Mouse (Mus musculus) olfactory bulb, adult 2 months (tissue): ENCODE measurements around the gene Aloxe3.

Experiments
- CTCF ChIP-seq: fragments of 200-500 bp; IDR thresholded peaks from 2 replicates; pipeline ENCODE4 v1.5.1; 2012; ENCODE audit warnings: low read depth, mild to moderate bottlenecking, low read length, moderate library complexity; ENCODE audit not compliant: insufficient read depth
- POLR2A ChIP-seq: fragments of 200-500 bp; IDR thresholded peaks from 2 replicates; pipeline ENCODE4 v1.6.1; 2012; ENCODE audit warnings: mild to moderate bottlenecking, low read depth, low read length, moderate library complexity; ENCODE audit not compliant: insufficient read depth

DNA sequence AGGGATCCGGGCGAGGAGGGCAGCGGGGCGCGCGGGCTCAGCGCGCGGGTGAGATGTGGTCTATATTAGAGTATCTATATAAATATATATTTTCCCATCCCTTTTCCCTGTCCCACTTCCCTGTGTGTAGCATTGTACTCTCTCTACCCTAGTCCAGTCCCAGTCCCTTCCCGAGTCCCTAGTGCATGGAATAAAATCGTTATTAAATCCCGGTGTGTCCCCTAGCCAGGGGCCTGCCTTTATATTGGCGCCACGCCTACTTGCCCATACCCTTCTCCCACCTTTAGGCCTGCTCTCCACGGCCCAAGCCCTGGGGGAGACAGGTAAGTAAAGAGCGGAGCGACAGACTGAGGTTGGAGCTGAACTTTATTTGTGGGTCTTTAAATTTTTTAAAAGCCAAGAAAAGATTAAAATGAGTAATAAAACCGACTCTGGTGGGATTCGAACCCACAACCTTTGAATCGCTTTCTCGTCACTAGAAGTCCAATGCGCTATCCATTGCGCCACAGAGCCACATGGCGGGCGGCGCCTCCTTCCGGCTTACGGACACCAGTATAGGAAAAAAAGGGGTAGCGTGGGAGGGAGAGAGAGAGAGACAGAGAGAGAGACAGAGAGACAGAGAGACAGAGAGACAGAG is 2.5 kb upstream of the Aloxe3 start:
- no peak for TF ChIP-seq CTCF
- TF ChIP-seq POLR2A, result no peak
